Mouse (Mus musculus) forelimb bud, embryonic 11.5 days (tissue): Measurements from ENCODE around the gene Mgll.

Experiments used
- DNase-seq: peaks from one replicate; pipeline ENCODE4 v3.0.0-alpha.2; 2012; ENCODE audit warnings: low read depth, low spot score

Gene Mgll

DNA sequence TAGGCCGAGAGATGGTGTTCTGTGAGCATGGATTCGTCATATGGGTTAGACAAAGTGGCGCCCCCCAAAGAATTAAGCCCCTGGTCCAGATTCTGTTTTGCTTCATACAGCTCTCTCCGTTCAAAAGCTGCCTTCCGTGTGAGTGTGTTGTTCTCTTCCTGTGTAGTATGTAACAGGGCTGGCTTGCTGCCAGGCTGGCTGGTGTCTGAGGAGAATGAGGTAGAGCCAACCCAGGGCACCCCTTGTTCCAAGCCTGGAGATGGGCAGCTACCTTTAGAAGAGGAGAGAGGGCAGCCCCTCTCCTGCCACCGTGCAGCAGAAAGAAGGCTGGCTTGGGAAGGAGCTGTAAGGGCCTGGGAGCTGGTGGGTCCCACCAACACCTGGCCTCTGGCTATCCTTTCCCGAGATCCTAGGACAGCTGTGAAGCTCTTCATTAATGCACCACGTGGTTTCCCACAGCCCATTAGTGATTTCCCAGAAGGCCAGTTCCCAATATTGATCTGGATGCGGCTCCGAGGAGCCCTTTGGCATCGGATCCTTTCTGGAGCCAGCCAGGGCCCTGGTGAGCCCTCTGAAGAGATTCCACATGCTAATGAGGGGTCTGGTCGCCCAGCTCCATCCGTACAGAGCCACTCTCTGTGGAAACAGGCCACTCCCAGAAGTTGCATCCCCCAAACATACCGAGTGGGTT lies 19.5 kb downstream of the Mgll start:
- DNase-seq, result no peak

GRCm38 (mm10) chr6:88745027-88745426 lies 20.8 kb downstream of the Mgll start:
- DNase-seq, result no peak

GRCm38 (mm10) chr6:88746271-88746670 lies 22.1 kb downstream of the Mgll start:
- DNase-seq, result no peak

DNA sequence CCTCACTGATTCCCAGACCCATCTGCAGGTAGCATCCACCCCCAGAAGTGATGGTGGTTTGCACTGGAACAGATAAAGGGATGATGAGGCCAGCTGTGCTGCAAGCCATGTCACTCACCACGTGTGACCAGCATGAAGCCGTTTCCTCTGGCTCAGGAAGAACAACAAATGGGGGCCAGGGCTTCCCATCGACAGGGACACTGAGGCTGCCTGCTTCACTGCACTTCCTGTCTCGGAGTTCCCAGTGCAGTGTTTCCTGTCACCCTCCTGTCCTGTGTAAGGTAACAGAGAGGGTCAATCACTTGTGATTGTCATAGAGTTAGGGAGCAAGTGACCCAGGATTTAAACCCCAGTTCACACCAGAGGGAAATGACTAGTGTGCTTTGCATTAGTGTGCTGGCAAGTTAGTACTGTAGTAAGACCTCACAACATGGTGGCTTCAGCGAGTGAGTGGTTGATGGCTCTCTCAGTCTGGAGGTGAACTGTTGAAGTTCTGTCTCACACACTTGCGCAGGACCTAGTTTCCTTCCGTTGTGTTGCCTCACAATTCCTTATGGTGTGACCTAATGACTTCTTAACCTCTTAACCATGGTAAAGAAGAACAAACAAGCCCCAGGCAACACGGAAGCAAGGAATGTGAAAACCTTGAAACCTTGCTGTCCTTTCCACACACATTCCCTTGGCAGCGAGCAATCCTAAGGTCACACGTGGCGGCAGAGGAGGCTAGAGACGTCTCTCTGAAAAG lies 23.3 kb downstream of the Mgll start:
- DNase-seq, result no peak

DNA sequence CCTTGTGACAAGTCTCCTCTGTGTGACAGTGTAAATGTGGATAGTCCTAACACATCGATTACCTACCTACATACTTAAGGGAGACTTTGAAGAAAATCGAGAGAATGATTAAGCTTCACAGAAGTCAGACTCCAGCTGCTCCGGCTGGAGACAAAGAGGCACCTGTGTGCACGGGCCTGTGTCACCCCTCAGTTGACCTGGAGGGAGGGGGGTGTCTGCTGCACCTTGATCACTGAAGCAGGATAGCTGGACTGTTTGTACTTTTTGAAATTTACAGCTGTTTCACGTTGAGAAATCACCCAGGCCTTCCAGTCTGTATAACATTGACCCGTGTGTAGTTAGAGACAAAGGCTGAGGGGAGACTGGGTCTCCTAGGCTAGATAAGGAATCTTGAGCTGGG lies 26.7 kb downstream of the Mgll start:
- no peak for DNase-seq

- DNase-seq, result no peak
Measured at GRCm38 (mm10) chr6:88752711-88753219, 28.6 kb downstream of the Mgll start.

DNA sequence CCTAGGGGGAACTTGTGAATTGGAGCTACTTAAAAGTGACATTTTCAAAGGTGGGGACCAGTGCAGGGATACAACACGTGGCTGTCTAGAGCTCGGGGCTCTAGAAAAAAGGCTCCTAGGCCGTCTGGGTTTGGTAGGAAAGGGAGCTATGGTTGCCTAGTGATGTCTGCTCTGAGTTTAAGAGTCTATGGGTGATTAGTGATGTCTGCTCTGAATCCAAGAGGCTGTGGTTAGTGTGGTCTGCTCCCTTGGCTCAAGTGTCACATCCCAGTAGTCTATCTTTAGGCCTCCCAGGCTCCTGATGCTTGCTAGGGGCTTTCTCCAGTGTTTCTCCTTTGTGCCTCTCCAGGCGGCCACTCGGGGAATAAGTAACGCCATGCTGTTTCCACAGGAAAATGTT lies 29.4 kb downstream of the Mgll start:
- no peak for DNase-seq

GRCm38 (mm10) chr6:88756992-88757391 lies 32.8 kb downstream of the Mgll start:
- DNase-seq, result no peak

DNA sequence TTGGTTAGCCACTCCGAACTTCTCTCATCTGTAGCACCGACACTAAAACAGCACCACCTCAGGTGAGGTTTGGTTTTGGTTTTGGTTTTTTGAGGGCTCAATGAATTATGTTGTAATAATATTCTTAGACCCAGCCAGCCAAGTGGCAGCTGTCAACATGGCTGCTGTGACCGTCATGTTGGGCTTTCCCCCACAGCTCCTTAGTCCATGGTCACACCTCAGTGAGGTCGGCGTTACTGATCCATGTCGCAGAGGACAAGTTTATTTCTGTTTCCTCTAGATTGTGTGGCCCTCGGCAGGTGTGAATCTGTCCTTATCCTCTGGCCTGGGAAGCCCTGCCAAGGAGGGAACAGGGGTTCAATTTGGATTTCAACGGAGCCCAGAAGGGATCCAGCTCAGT lies 33.9 kb downstream of the Mgll start:
- DNase-seq, result no peak

DNA sequence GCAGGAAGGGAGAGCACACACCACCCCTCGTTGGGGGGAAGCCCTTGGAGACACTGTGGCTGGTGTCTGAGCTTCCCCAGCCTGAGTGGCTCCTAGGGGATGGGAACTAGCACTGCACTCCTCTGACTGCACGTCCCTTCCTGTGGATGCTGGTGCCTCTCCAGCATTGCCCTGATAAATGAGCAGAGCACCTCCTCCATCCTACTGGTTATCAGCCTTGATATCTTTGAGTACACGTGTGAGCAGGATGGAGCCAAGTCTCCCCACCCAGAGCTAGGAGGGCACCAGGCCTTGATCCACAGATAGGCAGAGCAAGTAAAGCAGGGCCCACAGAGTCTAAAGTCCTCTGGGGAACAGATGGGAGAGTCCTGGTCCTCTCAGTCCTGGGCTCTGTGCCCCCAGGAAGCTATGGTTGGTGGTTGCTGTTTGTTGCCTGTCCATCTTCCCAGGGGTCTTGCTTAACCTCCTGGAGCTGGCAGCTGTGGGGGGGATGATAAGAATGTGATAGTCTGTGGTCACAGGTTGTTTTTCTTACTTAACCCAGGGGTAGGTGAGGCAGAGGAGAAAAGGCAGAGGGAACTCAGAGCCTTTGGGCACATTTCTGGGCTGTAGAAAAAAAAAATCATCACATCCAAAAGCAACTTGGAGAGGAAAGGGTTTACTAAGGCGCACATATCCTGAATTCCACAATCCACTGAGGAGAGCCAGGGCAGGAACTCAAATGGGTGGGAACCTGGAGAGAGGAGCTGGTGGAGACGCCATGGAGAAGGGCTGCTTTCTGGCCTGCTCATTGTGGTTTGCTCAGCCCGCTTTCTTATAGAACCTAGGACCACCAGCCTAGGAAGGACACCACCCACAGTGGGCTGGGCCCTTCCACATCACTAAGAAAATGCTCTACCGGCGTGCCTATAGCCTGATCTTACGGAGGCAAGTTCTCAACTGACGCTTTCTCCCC lies 34.6 kb downstream of the Mgll start:
- no peak for DNase-seq

DNA sequence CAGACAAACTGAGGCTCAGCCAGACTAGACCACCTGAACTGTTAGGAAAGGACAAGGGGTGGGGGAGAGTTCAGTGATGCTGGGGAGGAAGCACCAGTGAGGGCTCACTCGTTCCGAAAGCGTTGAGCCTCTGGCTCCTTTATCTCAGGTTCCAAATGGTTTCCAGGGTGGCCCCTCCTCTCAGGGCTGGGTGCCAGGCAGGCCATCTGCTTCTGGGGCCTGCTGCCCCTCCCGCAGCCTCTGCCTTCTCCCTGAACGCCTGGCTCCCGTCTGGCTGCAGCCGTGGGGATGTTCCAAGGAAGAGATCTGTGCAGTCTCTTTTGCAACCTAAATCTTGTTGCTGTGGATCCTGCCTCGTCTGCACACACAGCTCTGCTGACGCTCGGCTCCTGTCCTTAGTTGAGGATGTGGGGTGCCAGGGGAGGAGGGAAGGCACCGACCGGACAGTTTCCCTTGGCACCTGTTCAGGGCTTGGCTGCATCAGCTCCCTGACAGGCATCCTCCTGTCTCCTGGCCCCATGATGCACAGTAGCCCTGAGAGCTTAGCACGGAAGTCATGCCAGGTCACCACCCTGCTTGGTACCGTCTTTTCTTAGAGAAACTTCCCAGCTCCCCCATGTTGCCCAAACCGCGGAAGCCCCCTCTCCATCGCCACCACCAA lies 35.7 kb downstream of the Mgll start:
- no peak for DNase-seq

GRCm38 (mm10) chr6:88760935-88761635 lies 36.9 kb downstream of the Mgll start:
- DNase-seq, result no peak

DNA sequence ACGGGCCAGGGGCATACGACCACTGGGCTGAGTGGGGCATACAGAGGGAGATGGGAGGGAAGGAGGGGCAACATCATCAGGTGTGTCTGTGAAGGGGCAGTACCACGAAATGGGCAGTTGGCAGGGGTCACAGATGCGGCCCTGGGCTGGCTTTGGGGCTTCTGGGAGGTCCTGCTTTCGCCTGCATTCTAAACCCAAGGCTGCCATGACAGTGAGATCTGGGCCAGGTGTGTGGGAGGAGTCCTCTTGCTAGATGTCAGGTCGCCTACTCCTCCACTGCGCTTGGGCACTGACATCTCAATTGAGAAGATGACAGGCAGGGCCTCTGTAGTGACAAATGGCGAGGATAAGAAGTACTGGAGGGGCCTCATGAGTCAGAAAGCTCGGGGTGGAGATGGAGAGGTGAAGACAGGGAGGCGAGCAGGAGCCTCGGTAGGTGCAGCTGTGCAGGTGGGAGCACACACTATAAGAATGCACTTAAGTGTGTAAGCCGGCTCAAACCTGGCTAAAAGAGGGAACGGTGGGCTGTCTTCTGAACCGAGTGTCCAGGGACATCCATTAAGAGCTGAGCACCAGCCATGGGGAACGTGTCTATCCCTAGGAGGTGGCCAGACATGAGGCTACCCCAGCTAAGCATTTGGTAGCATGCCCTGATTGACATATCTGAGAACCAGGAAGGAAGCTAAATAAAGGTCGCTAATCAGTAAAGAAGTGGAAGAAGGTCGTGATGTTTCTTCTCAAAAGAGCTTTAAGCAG lies 37.6 kb downstream of the Mgll start:
- DNase-seq, result no peak

- DNase-seq, result no peak
Measured at GRCm38 (mm10) chr6:88762440-88763196, 38.4 kb downstream of the Mgll start.

GRCm38 (mm10) chr6:88763518-88764077 lies 39.4 kb downstream of the Mgll start:
- DNase-seq, result no peak

- DNase-seq, result no peak
Measured at GRCm38 (mm10) chr6:88764281-88764680, 40.1 kb downstream of the Mgll start.

- DNase-seq, result no peak
Measured at GRCm38 (mm10) chr6:88767740-88768139, 43.5 kb downstream of the Mgll start.

GRCm38 (mm10) chr6:88769723-88770122 lies 45.5 kb downstream of the Mgll start:
- DNase-seq, result no peak

GRCm38 (mm10) chr6:88770300-88770904 lies 46.2 kb downstream of the Mgll start:
- no peak for DNase-seq
